Mouse (Mus musculus) cerebellum, postnatal 14 days (tissue): ENCODE results near the gene Atl2.
A peak's percentile ranks its signal among the peaks of the same experiment; 100 is the strongest.

Experiments used
- DNase-seq, 2 experiments: peaks; one replicate each; pipeline ENCODE4 v3.0.0; 2021; ENCODE audit warnings: mixed read lengths in 2 of 2

Gene Atl2

GRCm38 (mm10) chr17:79816896-79817295 is 79.0 kb downstream of the Atl2 start:
- no peak for DNase-seq

- no peak for DNase-seq
Observed at GRCm38 (mm10) chr17:79810421-79810820, 85.5 kb downstream of the Atl2 start.

DNA sequence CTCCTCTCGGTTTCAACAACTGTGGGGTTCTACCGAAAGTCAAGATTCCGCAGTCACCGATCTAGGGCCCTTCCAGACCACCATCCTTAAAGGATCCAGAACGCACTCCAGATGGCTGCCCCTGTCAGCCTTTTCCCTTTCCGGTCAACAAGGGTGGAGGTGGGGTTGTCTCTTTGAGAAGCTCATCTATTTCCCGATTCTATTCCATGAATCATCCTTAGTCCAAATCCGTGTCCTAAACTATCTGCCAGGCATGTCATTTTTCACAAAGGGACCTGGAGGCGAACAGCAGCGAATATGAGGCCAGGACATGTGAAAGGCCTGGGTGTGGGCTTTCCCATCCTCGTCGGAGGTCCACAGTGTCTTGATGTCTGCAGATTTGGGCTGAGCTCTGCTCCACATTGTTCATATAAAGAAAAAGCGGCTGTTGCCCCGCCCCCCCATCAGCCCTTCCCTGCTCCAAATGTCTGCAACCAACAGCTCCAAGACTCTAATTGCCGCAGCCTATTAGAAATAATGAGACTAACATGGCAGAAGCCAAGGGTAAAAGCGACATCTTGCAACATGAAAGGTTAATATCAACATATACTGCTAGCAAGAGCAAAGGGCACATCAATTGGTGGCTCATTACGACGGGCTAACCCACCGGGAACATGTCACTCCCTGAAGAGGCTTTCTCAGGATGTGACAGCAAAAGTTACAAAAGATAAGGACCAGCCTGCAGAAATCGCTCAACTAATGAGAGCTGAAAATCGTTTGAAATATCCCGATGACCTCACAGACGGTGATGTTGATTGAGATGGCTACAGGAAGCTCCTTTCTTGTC is 86.2 kb downstream of the Atl2 start:
- DNase-seq, result no peak

GRCm38 (mm10) chr17:79807237-79807930 is 88.5 kb downstream of the Atl2 start:
- DNase-seq, result no peak

GRCm38 (mm10) chr17:79804747-79805146 is 91.2 kb downstream of the Atl2 start:
- DNase-seq, result no peak

DNA sequence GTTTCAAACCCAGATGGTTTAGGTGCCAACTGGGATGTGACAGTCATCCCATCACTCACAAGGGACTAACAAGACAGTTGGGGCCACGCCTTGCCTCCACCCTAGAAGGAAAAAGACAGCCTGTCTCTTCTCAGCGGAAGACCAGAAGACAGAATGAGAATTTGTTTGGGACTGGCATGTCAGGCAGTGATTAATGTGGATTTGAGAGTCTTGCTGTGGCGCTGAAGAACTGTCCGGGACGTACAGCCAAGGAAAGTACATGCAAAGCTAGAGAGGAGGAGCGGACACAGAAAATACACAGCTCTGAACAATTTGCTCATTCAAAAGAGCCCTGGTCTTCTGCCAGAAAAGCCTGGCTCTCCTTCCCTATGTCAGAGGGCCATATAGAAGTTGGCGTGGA is 93.9 kb downstream of the Atl2 start:
- DNase-seq, result peak in 1 of 2 experiments; percentile 12

GRCm38 (mm10) chr17:79798831-79799230 is 97.1 kb downstream of the Atl2 start:
- DNase-seq, result no peak
